Mouse (Mus musculus) CH12.LX (cell line): ENCODE data around the gene Plch2. TPM values are rescaled to one million over a fixed set of nuclear protein-coding genes. Genes with fewer than 3 reads are reported as not detected.

ENCODE experiments used
- DNase-seq: peaks from one replicate; pipeline ENCODE4 v3.0.0-alpha.2; 2013; ENCODE audit errors: extremely low read depth
- H3K27ac ChIP-seq: 2 replicates; pipeline ENCODE4 v1.5.1; 2012; ENCODE audit warnings: low read depth, mild to moderate bottlenecking, control low read depth, moderate library complexity; ENCODE audit not compliant: insufficient read depth
- H3K27me3 ChIP-seq: replicated peaks from 2 replicates; pipeline ENCODE3; 2012; ENCODE audit warnings: inconsistent platforms
- H3K36me3 ChIP-seq, 2 experiments: replicated peaks in 1 of 2; 2 replicates each; pipeline versions ENCODE3 to v1.6.1; 2012; ENCODE audit warnings: inconsistent platforms in 1 of 2, low read length in 1 of 2, mild to moderate bottlenecking in 1 of 2, mixed read lengths in 1 of 2, moderate library complexity in 1 of 2; ENCODE audit not compliant: control insufficient read depth in 1 of 2, insufficient read depth in 1 of 2
- H3K4me1 ChIP-seq, 2 experiments: 2 replicates each; pipeline ENCODE4 v1.6.1; 2012; ENCODE audit warnings: inconsistent platforms in 1 of 2, moderate library complexity in 1 of 2; ENCODE audit not compliant: insufficient read depth in 2 of 2, control insufficient read depth in 1 of 2
- H3K4me2 ChIP-seq: 2 replicates; pipeline ENCODE4 v1.6.1; 2012; ENCODE audit warnings: low read depth, mild to moderate bottlenecking, control low read depth; ENCODE audit not compliant: poor library complexity, insufficient read depth, severe bottlenecking
- H3K4me3 ChIP-seq, 3 experiments: fragments of 150-350 bp in 1 of 3; sonication (generic) in 1 of 3; replicated peaks in 1 of 3; 2 replicates each; pipeline versions ENCODE3 to v1.5.1; 2011 to 2012; ENCODE audit warnings: low read depth in 2 of 3, low read length in 2 of 3, mild to moderate bottlenecking in 2 of 3, moderate library complexity in 2 of 3, control low read depth in 1 of 3, improper control_type of control experiment in 1 of 3, inconsistent platforms in 1 of 3, mixed read lengths in 1 of 3; ENCODE audit not compliant: poor library complexity in 1 of 3
- H3K79me2 ChIP-seq: replicated peaks from 2 replicates; pipeline ENCODE4 v1.6.1; 2012; ENCODE audit warnings: mild to moderate bottlenecking, moderate library complexity; ENCODE audit not compliant: control insufficient read depth, poor library complexity, insufficient read depth, severe bottlenecking; ENCODE audit errors: extremely low read depth
- H3K9ac ChIP-seq: 2 replicates; pipeline ENCODE4 v1.6.1; 2012; ENCODE audit warnings: low read depth, mild to moderate bottlenecking, control low read depth, moderate library complexity; ENCODE audit not compliant: insufficient read depth
- H3K9me3 ChIP-seq: replicated peaks from 2 replicates; pipeline ENCODE3; 2012; ENCODE audit warnings: low read length, inconsistent platforms, mixed read lengths
- CHD1 ChIP-seq: IDR thresholded peaks from 2 replicates; pipeline ENCODE4 v1.6.1; 2012; ENCODE audit warnings: low read depth, low read length, improper control_type of control experiment, inconsistent platforms
- CHD2 ChIP-seq: IDR thresholded peaks from 2 replicates; pipeline ENCODE4 v1.6.1; 2011; ENCODE audit warnings: low read length, improper control_type of control experiment
- ELF1 ChIP-seq: IDR thresholded peaks from 2 replicates; pipeline ENCODE4 v1.6.1; 2014; ENCODE audit warnings: low read depth, mild to moderate bottlenecking, inconsistent platforms, low read length, improper control_type of control experiment
- EP300 ChIP-seq: IDR thresholded peaks from 2 replicates; pipeline ENCODE4 v1.6.1; 2011; ENCODE audit warnings: low read length, improper control_type of control experiment
- JUN ChIP-seq: IDR thresholded peaks from 2 replicates; pipeline ENCODE4 v1.6.1; 2011; ENCODE audit warnings: low read depth, mild to moderate bottlenecking, low read length, improper control_type of control experiment, moderate library complexity; ENCODE audit not compliant: insufficient read depth
- KAT2A ChIP-seq: IDR thresholded peaks from 2 replicates; pipeline ENCODE4 v1.6.1; 2012; ENCODE audit warnings: low read length, improper control_type of control experiment, inconsistent platforms; ENCODE audit not compliant: insufficient replicate concordance
- MAZ ChIP-seq: IDR thresholded peaks from 2 replicates; pipeline ENCODE4 v1.6.1; 2012; ENCODE audit warnings: low read depth, mild to moderate bottlenecking, inconsistent platforms, low read length, improper control_type of control experiment, moderate library complexity
- NELFE ChIP-seq: IDR thresholded peaks from 2 replicates; pipeline ENCODE4 v1.6.1; 2011; ENCODE audit warnings: low read depth, low read length, improper control_type of control experiment
- PAX5 ChIP-seq: IDR thresholded peaks from 2 replicates; pipeline ENCODE4 v1.6.1; 2012; ENCODE audit warnings: low read length, inconsistent platforms, mixed read lengths
- POLR2A ChIP-seq: IDR thresholded peaks from 2 replicates; pipeline ENCODE4 v1.6.1; 2011; ENCODE audit warnings: low read depth, mild to moderate bottlenecking, improper control_type of control experiment, low read length
- RAD21 ChIP-seq: IDR thresholded peaks from 2 replicates; pipeline ENCODE4 v1.6.1; 2011; ENCODE audit warnings: low read depth, mild to moderate bottlenecking, low read length, improper control_type of control experiment, moderate library complexity
- SIN3A ChIP-seq: IDR thresholded peaks from 2 replicates; pipeline ENCODE4 v1.6.1; 2012; ENCODE audit warnings: low read length, improper control_type of control experiment, inconsistent platforms
- TCF12 ChIP-seq: IDR thresholded peaks from 2 replicates; pipeline ENCODE4 v1.6.1; 2014; ENCODE audit warnings: low read depth, mild to moderate bottlenecking, inconsistent platforms, low read length, improper control_type of control experiment
- ZKSCAN1 ChIP-seq: IDR thresholded peaks from 2 replicates; pipeline ENCODE4 v1.6.1; 2012; ENCODE audit warnings: low read depth, inconsistent platforms, low read length, improper control_type of control experiment, borderline replicate concordance
- dilution Hi-C: fragments of 300-500 bp; cut with MboI; formaldehyde crosslinking; loops from 2 replicates; pipeline ENCODE4 v1.14.3; 2020; ENCODE audit warnings: low sequenced_read_pairs; ENCODE audit not compliant: extremely low pct_unique_long_range_greater_than_20kb, extremely low pct_ligation_motif_present
- in situ Hi-C: fragments of 300-500 bp; cut with MboI; formaldehyde crosslinking; loops from 3 replicates; pipeline ENCODE4 v1.14.3; 2019; ENCODE audit warnings: low sequenced_read_pairs, low pct_ligation_motif_present, low pct_unique_long_range_greater_than_20kb, mixed read lengths
- polyA plus RNA-seq: library from polyadenylated mRNA; unstranded; fragments of >175 nt; gene quantifications from 2 replicates; pipeline ENCODE4 v1.2.1, GENCODE M21; 2012; ENCODE audit warnings: low read depth; ENCODE audit not compliant: insufficient read length
- total RNA-seq, 2 experiments: library from RNA; depleted of rRNA; stranded (reverse); fragments of 300-350 nt in 1 of 2; fragments of >200 nt in 1 of 2; gene quantifications; 2 replicates each; pipeline ENCODE4 v1.2.3; 2012 to 2014

Gene Plch2
- total and polyA plus RNA-seq, 3 experiments = 0.04 to 0.47 (median 0.17) TPM

GRCm38 (mm10) chr4:154960021-154960689 is 96.4 kb downstream of the Plch2 start:
- dilution Hi-C loops = no loop called here
- peak overlapping the region; percentile 88 for H3K4me2 ChIP-seq
- peak overlapping the region; percentile 48; the same call in 1 of the 2 replicates for H3K9ac ChIP-seq
- TF ChIP-seq SIN3A (no peak; the same call in 1 of the 2 replicates), MAZ (0 out of 2 replicates have a peak, but pooled peaks have one; percentile 27)
- no peaks in the 10 kb centered on the region for H3K9me3 ChIP-seq
- in situ Hi-C loops = loop anchor here (25.0 kb wide), 1 partner anchor 277 kb away; the partner anchor contains the start of gene Faap20
- H3K36me3 ChIP-seq = no peaks in the 10 kb centered on the region
- no peak overlapping the region for H3K27ac ChIP-seq
- H3K4me3 ChIP-seq = peak overlapping the region; percentile 55 to 75 (median 61)
- DNase-seq = no peak
- H3K79me2 ChIP-seq = peaks cover 11% of the 10 kb centered on the region
- H3K4me1 ChIP-seq = peaks cover 23 to 64% of the 10 kb centered on the region in 2 experiments; a peak in 3 of 4 replicates
- peaks cover 62% of the 10 kb centered on the region for H3K27me3 ChIP-seq

GRCm38 (mm10) chr4:154958621-154959020 is 98.0 kb downstream of the Plch2 start:
- in situ Hi-C loops = loop anchor here (25.0 kb wide), 1 partner anchor 279 kb away; the partner anchor contains the start of gene Faap20
- Histone ChIP-seq H3K27ac (no peak overlapping the region), H3K4me3 (no peak overlapping the region), H3K4me1 (peaks cover 23 to 70% of the 10 kb centered on the region in 2 experiments; a peak in 3 of 4 replicates), H3K9me3 (no peaks in the 10 kb centered on the region)
- no peak for TF ChIP-seq KAT2A
- TF ChIP-seq CHD1 = no peak
- TF ChIP-seq SIN3A = no peak
- no peak for TF ChIP-seq NELFE
- TF ChIP-seq ZKSCAN1 = no peak
- TF ChIP-seq PAX5 = no peak
- TF ChIP-seq RAD21 = no peak
- TF ChIP-seq, all 38 proteins: peak for 0
- Histone ChIP-seq H3K27me3 (peaks cover 66% of the 10 kb centered on the region), H3K36me3 (no peaks in the 10 kb centered on the region), H3K9ac (no peak overlapping the region), H3K79me2 (no peaks in the 10 kb centered on the region), H3K4me2 (no peak overlapping the region)
- DNase-seq = no peak
- dilution Hi-C loops = no loop called here

GRCm38 (mm10) chr4:154958171-154958570 is 98.4 kb downstream of the Plch2 start:
- H3K4me3 ChIP-seq = no peak overlapping the region
- no peak for TF ChIP-seq JUN
- TF ChIP-seq CHD2 = no peak
- TF ChIP-seq ELF1 = no peak
- TF ChIP-seq RAD21 = no peak
- no peak for TF ChIP-seq POLR2A
- TF ChIP-seq TCF12 = no peak
- no peak for TF ChIP-seq EP300
- H3K79me2 ChIP-seq = no peaks in the 10 kb centered on the region
- H3K4me1 ChIP-seq = peaks cover 21 to 68% of the 10 kb centered on the region in 2 experiments; a peak in 3 of 4 replicates
- H3K36me3 ChIP-seq = no peaks in the 10 kb centered on the region
- no peaks in the 10 kb centered on the region for H3K9me3 ChIP-seq
- dilution Hi-C loops (no loop called here), in situ Hi-C loops (loop anchor here (25.0 kb wide), 1 partner anchor 279 kb away; the partner anchor contains the start of gene Faap20)
- DNase-seq = no peak
- H3K27me3 ChIP-seq = peaks cover 65% of the 10 kb centered on the region
- H3K27ac ChIP-seq = no peak overlapping the region
- H3K4me2 ChIP-seq = no peak overlapping the region
- H3K9ac ChIP-seq = no peak overlapping the region
